Mouse (Mus musculus) CH12.LX (cell line): ENCODE results near the gene Cyp17a1. TPM values are rescaled to one million over a fixed set of nuclear protein-coding genes. Genes with fewer than 3 reads are reported as not detected.

Source experiments
- DNase-seq: peaks from one replicate; pipeline ENCODE4 v3.0.0-alpha.2; 2013; ENCODE audit errors: extremely low read depth
- H3K27ac ChIP-seq: 2 replicates; pipeline ENCODE4 v1.5.1; 2012; ENCODE audit warnings: low read depth, mild to moderate bottlenecking, control low read depth, moderate library complexity; ENCODE audit not compliant: insufficient read depth
- H3K27me3 ChIP-seq: replicated peaks from 2 replicates; pipeline ENCODE3; 2012; ENCODE audit warnings: inconsistent platforms
- H3K36me3 ChIP-seq, 2 experiments: replicated peaks in 1 of 2; 2 replicates each; pipeline versions ENCODE3 to v1.6.1; 2012; ENCODE audit warnings: inconsistent platforms in 1 of 2, low read length in 1 of 2, mild to moderate bottlenecking in 1 of 2, mixed read lengths in 1 of 2, moderate library complexity in 1 of 2; ENCODE audit not compliant: control insufficient read depth in 1 of 2, insufficient read depth in 1 of 2
- H3K4me1 ChIP-seq, 2 experiments: 2 replicates each; pipeline ENCODE4 v1.6.1; 2012; ENCODE audit warnings: inconsistent platforms in 1 of 2, moderate library complexity in 1 of 2; ENCODE audit not compliant: insufficient read depth in 2 of 2, control insufficient read depth in 1 of 2
- H3K4me2 ChIP-seq: 2 replicates; pipeline ENCODE4 v1.6.1; 2012; ENCODE audit warnings: low read depth, mild to moderate bottlenecking, control low read depth; ENCODE audit not compliant: poor library complexity, insufficient read depth, severe bottlenecking
- H3K4me3 ChIP-seq, 3 experiments: fragments of 150-350 bp in 1 of 3; sonication (generic) in 1 of 3; replicated peaks in 1 of 3; 2 replicates each; pipeline versions ENCODE3 to v1.5.1; 2011 to 2012; ENCODE audit warnings: low read depth in 2 of 3, low read length in 2 of 3, mild to moderate bottlenecking in 2 of 3, moderate library complexity in 2 of 3, control low read depth in 1 of 3, improper control_type of control experiment in 1 of 3, inconsistent platforms in 1 of 3, mixed read lengths in 1 of 3; ENCODE audit not compliant: poor library complexity in 1 of 3
- H3K79me2 ChIP-seq: replicated peaks from 2 replicates; pipeline ENCODE4 v1.6.1; 2012; ENCODE audit warnings: mild to moderate bottlenecking, moderate library complexity; ENCODE audit not compliant: control insufficient read depth, poor library complexity, insufficient read depth, severe bottlenecking; ENCODE audit errors: extremely low read depth
- H3K9ac ChIP-seq: 2 replicates; pipeline ENCODE4 v1.6.1; 2012; ENCODE audit warnings: low read depth, mild to moderate bottlenecking, control low read depth, moderate library complexity; ENCODE audit not compliant: insufficient read depth
- H3K9me3 ChIP-seq: replicated peaks from 2 replicates; pipeline ENCODE3; 2012; ENCODE audit warnings: low read length, inconsistent platforms, mixed read lengths
- BHLHE40 ChIP-seq: IDR thresholded peaks from 2 replicates; pipeline ENCODE4 v1.6.1; 2011; ENCODE audit warnings: mild to moderate bottlenecking, low read depth, low read length, improper control_type of control experiment
- CHD1 ChIP-seq: IDR thresholded peaks from 2 replicates; pipeline ENCODE4 v1.6.1; 2012; ENCODE audit warnings: low read depth, low read length, improper control_type of control experiment, inconsistent platforms
- E2F4 ChIP-seq: IDR thresholded peaks from 2 replicates; pipeline ENCODE4 v1.6.1; 2011; ENCODE audit warnings: low read depth, low read length, improper control_type of control experiment; ENCODE audit not compliant: insufficient replicate concordance
- ELF1 ChIP-seq: IDR thresholded peaks from 2 replicates; pipeline ENCODE4 v1.6.1; 2014; ENCODE audit warnings: low read depth, mild to moderate bottlenecking, inconsistent platforms, low read length, improper control_type of control experiment
- EP300 ChIP-seq: IDR thresholded peaks from 2 replicates; pipeline ENCODE4 v1.6.1; 2011; ENCODE audit warnings: low read length, improper control_type of control experiment
- GABPA ChIP-seq: IDR thresholded peaks from 2 replicates; pipeline ENCODE4 v1.6.1; 2012; ENCODE audit warnings: low read depth, low read length, improper control_type of control experiment, inconsistent platforms; ENCODE audit not compliant: insufficient replicate concordance
- HCFC1 ChIP-seq: IDR thresholded peaks from 2 replicates; pipeline ENCODE4 v1.6.1; 2012; ENCODE audit warnings: low read depth, mild to moderate bottlenecking, inconsistent platforms, low read length, improper control_type of control experiment
- MAFK ChIP-seq: IDR thresholded peaks from 2 replicates; pipeline ENCODE4 v1.6.1; 2011; ENCODE audit warnings: low read length, improper control_type of control experiment; ENCODE audit not compliant: insufficient replicate concordance
- MAZ ChIP-seq: IDR thresholded peaks from 2 replicates; pipeline ENCODE4 v1.6.1; 2012; ENCODE audit warnings: low read depth, mild to moderate bottlenecking, inconsistent platforms, low read length, improper control_type of control experiment, moderate library complexity
- MXI1 ChIP-seq: IDR thresholded peaks from 2 replicates; pipeline ENCODE4 v1.6.1; 2011; ENCODE audit warnings: mild to moderate bottlenecking, low read depth, low read length, improper control_type of control experiment
- MYC ChIP-seq: IDR thresholded peaks from 2 replicates; pipeline ENCODE4 v1.6.1; 2011; ENCODE audit warnings: low read depth, mild to moderate bottlenecking, improper control_type of control experiment, low read length
- POLR2A ChIP-seq: IDR thresholded peaks from 2 replicates; pipeline ENCODE4 v1.6.1; 2011; ENCODE audit warnings: low read depth, mild to moderate bottlenecking, improper control_type of control experiment, low read length
- POLR2AphosphoS2 ChIP-seq: IDR thresholded peaks from 2 replicates; pipeline ENCODE4 v1.6.1; 2011; ENCODE audit warnings: low read depth, low read length, improper control_type of control experiment
- RAD21 ChIP-seq: IDR thresholded peaks from 2 replicates; pipeline ENCODE4 v1.6.1; 2011; ENCODE audit warnings: low read depth, mild to moderate bottlenecking, low read length, improper control_type of control experiment, moderate library complexity
- RCOR1 ChIP-seq: conservative IDR thresholded peaks from 2 replicates; pipeline ENCODE4 v1.6.1; 2012; ENCODE audit warnings: low read depth, mild to moderate bottlenecking, inconsistent platforms, low read length, improper control_type of control experiment
- UBTF ChIP-seq: IDR thresholded peaks from 2 replicates; pipeline ENCODE4 v1.6.1; 2012; ENCODE audit warnings: low read depth, mild to moderate bottlenecking, inconsistent platforms, low read length, improper control_type of control experiment, moderate library complexity
- ZKSCAN1 ChIP-seq: IDR thresholded peaks from 2 replicates; pipeline ENCODE4 v1.6.1; 2012; ENCODE audit warnings: low read depth, inconsistent platforms, low read length, improper control_type of control experiment, borderline replicate concordance
- dilution Hi-C: fragments of 300-500 bp; cut with MboI; formaldehyde crosslinking; loops from 2 replicates; pipeline ENCODE4 v1.14.3; 2020; ENCODE audit warnings: low sequenced_read_pairs; ENCODE audit not compliant: extremely low pct_unique_long_range_greater_than_20kb, extremely low pct_ligation_motif_present
- in situ Hi-C: fragments of 300-500 bp; cut with MboI; formaldehyde crosslinking; loops from 3 replicates; pipeline ENCODE4 v1.14.3; 2019; ENCODE audit warnings: low sequenced_read_pairs, low pct_ligation_motif_present, low pct_unique_long_range_greater_than_20kb, mixed read lengths
- polyA plus RNA-seq: library from polyadenylated mRNA; unstranded; fragments of >175 nt; gene quantifications from 2 replicates; pipeline ENCODE4 v1.2.1, GENCODE M21; 2012; ENCODE audit warnings: low read depth; ENCODE audit not compliant: insufficient read length
- total RNA-seq, 2 experiments: library from RNA; depleted of rRNA; stranded (reverse); fragments of 300-350 nt in 1 of 2; fragments of >200 nt in 1 of 2; gene quantifications; 2 replicates each; pipeline ENCODE4 v1.2.3; 2012 to 2014

Cyp17a1 gene
- total and polyA plus RNA-seq, 3 experiments = not detected

- Histone ChIP-seq H3K36me3 (peaks cover 5 to 58% of the 10 kb centered on the region in 2 experiments), H3K4me1 (peaks cover 19 to 39% of the 10 kb centered on the region in 2 experiments), H3K27ac (no peak overlapping the region; the same call in 1 of the 2 replicates), H3K9ac (no peak overlapping the region), H3K9me3 (peaks cover 8% of the 10 kb centered on the region), H3K4me2 (no peak overlapping the region), H3K79me2 (no peaks in the 10 kb centered on the region), H3K27me3 (no peaks in the 10 kb centered on the region), H3K4me3 (no peak overlapping the region)
- DNase-seq = no peak
- in situ Hi-C loops (no loop called here), dilution Hi-C loops (no loop called here)
- TF ChIP-seq HCFC1 = no peak
- TF ChIP-seq POLR2A = no peak
- no peak for TF ChIP-seq E2F4
- no peak for TF ChIP-seq GABPA
- TF ChIP-seq UBTF = no peak
- TF ChIP-seq POLR2AphosphoS2 = no peak
- TF ChIP-seq RAD21 = no peak
- no peak for TF ChIP-seq ELF1
- no peak for TF ChIP-seq CHD1
- no peak for TF ChIP-seq RCOR1
- no peak for TF ChIP-seq MAFK
- TF ChIP-seq ZKSCAN1 = no peak
- no peak for TF ChIP-seq MAZ
- TF ChIP-seq BHLHE40 = no peak
- no peak for TF ChIP-seq MXI1
Measured at GRCm38 (mm10) chr19:46696943-46697342, 24.0 kb upstream of the Cyp17a1 start.

GRCm38 (mm10) chr19:46696482-46696881 is 23.5 kb upstream of the Cyp17a1 start:
- no peak overlapping the region for H3K4me3 ChIP-seq
- H3K79me2 ChIP-seq = no peaks in the 10 kb centered on the region
- dilution Hi-C loops = no loop called here
- H3K27ac ChIP-seq = no peak overlapping the region
- no peaks in the 10 kb centered on the region for H3K27me3 ChIP-seq
- no peak overlapping the region for H3K9ac ChIP-seq
- peaks cover 8% of the 10 kb centered on the region for H3K9me3 ChIP-seq
- no peak overlapping the region for H3K4me2 ChIP-seq
- TF ChIP-seq MYC (no peak), POLR2AphosphoS2 (no peak), EP300 (no peak), MAZ (no peak), GABPA (no peak)
- H3K36me3 ChIP-seq = peaks cover 5 to 57% of the 10 kb centered on the region in 2 experiments
- in situ Hi-C loops = no loop called here
- no peak for DNase-seq
- H3K4me1 ChIP-seq = peaks cover 19 to 40% of the 10 kb centered on the region in 2 experiments
